Mouse (Mus musculus) lung, postnatal 0 days (tissue): ENCODE data around the gene Cdkn1a.
A peak's percentile ranks its signal among the peaks of the same experiment; 100 is the strongest.

Source experiments
- CTCF ChIP-seq: IDR thresholded peaks from 2 replicates; pipeline ENCODE4 v1.5.1; 2016; ENCODE audit warnings: antibody characterized with exemption, mild to moderate bottlenecking
- EP300 ChIP-seq: IDR thresholded peaks from 2 replicates; pipeline ENCODE4 v1.6.1; 2016; ENCODE audit warnings: antibody characterized with exemption, mild to moderate bottlenecking, control low read depth

DNA sequence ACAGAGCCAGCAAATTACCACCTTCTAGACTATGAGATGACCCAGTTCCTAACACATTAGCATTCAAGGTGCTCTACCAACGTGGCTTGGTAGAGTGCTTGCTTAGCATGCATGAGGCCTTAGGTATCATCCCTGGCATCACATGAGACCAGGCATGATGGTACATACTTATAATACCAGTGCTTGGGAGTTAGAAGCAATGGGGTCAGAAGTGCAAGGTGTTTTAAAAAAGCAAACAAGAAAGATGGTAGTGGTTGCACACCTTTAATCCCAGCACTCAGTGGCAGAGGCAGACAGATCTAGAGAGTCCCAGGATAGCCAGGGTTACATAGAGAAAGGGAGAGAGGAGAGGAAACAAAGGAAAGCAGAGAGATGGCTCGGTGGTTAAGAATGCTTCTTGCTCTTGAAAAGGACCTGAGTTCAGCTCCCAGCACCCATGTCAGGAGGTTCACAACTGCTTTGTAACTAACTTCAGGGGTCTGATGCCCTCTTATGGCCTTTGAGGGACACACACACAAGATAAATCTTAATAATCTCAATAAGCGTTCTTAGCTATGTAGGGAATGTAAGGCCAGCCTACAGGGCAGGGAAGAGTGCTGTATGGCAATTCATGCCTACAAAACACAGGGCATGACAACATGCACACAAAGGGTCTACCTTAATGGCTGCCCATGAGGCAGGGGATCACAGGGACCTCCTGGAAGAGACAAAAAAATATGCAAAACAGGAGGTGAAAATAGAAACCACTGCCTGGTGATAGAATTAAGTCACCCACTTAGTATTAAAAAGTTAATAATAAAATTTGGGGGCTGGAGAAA lies 42.9 kb upstream of the Cdkn1a start:
- no peak for TF ChIP-seq EP300
- TF ChIP-seq CTCF = peak; percentile 20
